Mouse (Mus musculus): ENCODE data around the gene Hras. TPM values are rescaled to one million over a fixed set of nuclear protein-coding genes. Genes with fewer than 3 reads are reported as not detected.

Gene Hras
- total RNA-seq, 2 experiments from 2014 or later: 148 to 163 TPM

DNA sequence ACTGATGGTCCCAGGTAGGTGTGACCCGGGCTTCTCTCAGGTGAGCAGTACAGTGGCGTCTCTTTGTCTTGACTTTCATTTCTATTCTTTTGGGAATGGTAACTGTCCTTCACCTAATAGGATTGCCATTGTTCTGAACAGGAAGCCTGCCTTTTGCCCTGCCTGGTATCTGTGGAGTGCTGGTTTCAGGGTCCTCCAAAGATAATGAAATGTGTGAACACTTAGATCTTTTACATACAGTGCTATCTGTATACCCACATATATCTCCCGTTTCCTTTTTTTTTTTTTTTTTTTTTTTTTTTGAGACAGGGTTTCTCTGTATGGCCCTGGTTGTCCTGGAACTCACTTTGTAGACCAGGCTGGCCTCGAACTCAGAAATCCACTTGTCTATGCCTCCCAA lies 52.5 kb downstream of the Hras start:
- no peak for DNase-seq
- intact Hi-C loops (cut with DNase I): no loop called here

Small RNA genes lying within 50 kb of the gene (microRNA-seq; reads per million reads assigned to microRNA genes)
- 49.0 to 109 reads per million in 2 experiments for gene Mir210

Other genes with a start within 250 kb of the Hras start
- gene Ifitm5, start 243.7 kb downstream of the Hras start, total RNA-seq (2021): under 1 TPM in 1 of 2 experiments, not detected in 1; 0.35 TPM
- not detected for gene Gm45717, start 238.1 kb downstream of the Hras start, total RNA-seq (2021)
- gene Ifitm2, start 238.0 kb downstream of the Hras start, total RNA-seq (2021): 10 to 100 TPM; 50.9 to 51.8 TPM
- gene Ifitm1, start 226.8 kb downstream of the Hras start, total RNA-seq (2021): under 1 TPM in 1 of 2 experiments, not detected in 1; 0.77 TPM
- 10 to 100 TPM; 30.2 to 45.6 TPM for gene Ifitm3, start 183.2 kb downstream of the Hras start, total RNA-seq (2021)
- not detected for gene Ifitm6, start 176.1 kb downstream of the Hras start, total RNA-seq (2021)
- not detected for gene Gm17387, start 164.9 kb downstream of the Hras start, total RNA-seq (2021)
- under 1 TPM; 0.20 to 0.22 TPM for gene B4galnt4, start 132.9 kb downstream of the Hras start, total RNA-seq (2021)
- under 1 TPM in 1 of 2 experiments, not detected in 1; 0.12 TPM for gene Pkp3, start 115.8 kb downstream of the Hras start, total RNA-seq (2021)
- 1 to 10 TPM; 1.7 to 2.0 TPM for gene Sigirr, start 93.4 kb downstream of the Hras start, total RNA-seq (2021)
- gene Ano9, start 76.2 kb downstream of the Hras start, total RNA-seq (2021): not detected
- gene Ptdss2, start 71.6 kb downstream of the Hras start, total RNA-seq (2021): 10 to 100 TPM; 15.9 to 18.7 TPM
- 10 to 100 TPM; 41.8 to 45.9 TPM for gene Rnh1, start 21.1 kb downstream of the Hras start, total RNA-seq (2021)
- 1 to 10 TPM; 2.0 to 2.1 TPM for gene Lrrc56, start 152 bp upstream of the Hras start, total RNA-seq (2021)
- gene Lmntd2, start 20.1 kb upstream of the Hras start, total RNA-seq (2021): not detected
- gene Rassf7, start 21.9 kb upstream of the Hras start, total RNA-seq (2021): under 1 TPM in 1 of 2 experiments, not detected in 1; 0.59 TPM
- gene Phrf1, start 34.8 kb upstream of the Hras start, total RNA-seq (2021): 10 to 100 TPM; 19.2 to 20.6 TPM
- 1 to 10 TPM in 1 of 2 experiments, under 1 TPM in 1; 0.71 to 2.5 TPM for gene Irf7, start 72.5 kb upstream of the Hras start, total RNA-seq (2021)
- under 1 TPM in 1 of 2 experiments, not detected in 1; 0.12 TPM for gene Cdhr5, start 82.8 kb upstream of the Hras start, total RNA-seq (2021)
- gene Sct, start 85.1 kb upstream of the Hras start, total RNA-seq (2021): not detected
- gene Drd4, start 98.0 kb upstream of the Hras start, total RNA-seq (2021): not detected
- 10 to 100 TPM; 13.9 to 14.8 TPM for gene Deaf1, start 133.7 kb upstream of the Hras start, total RNA-seq (2021)
- 10 to 100 TPM; 10.2 to 10.6 TPM for gene Tmem80, start 133.7 kb upstream of the Hras start, total RNA-seq (2021)
- 1 to 10 TPM; 2.1 to 2.5 TPM for gene Eps8l2, start 144.9 kb upstream of the Hras start, total RNA-seq (2021)
- 10 to 100 TPM; 81.0 to 82.7 TPM for gene Taldo1, start 198.2 kb upstream of the Hras start, total RNA-seq (2021)
- 1 to 10 TPM; 6.3 to 6.7 TPM for gene Gatd1, start 220.1 kb upstream of the Hras start, total RNA-seq (2021)
- under 1 TPM; 0.20 to 0.39 TPM for gene Cend1, start 235.5 kb upstream of the Hras start, total RNA-seq (2021)
- 10 to 100 TPM; 15.6 to 38.4 TPM for gene Slc25a22, start 243.9 kb upstream of the Hras start, total RNA-seq (2021)